Mouse (Mus musculus) lung, postnatal 25 days (tissue): Measurements from ENCODE around the gene Elp4.

Experiments
- DNase-seq: peaks from one replicate; pipeline ENCODE4 v3.0.0; 2022; ENCODE audit warnings: low spot score

Gene Elp4

DNA sequence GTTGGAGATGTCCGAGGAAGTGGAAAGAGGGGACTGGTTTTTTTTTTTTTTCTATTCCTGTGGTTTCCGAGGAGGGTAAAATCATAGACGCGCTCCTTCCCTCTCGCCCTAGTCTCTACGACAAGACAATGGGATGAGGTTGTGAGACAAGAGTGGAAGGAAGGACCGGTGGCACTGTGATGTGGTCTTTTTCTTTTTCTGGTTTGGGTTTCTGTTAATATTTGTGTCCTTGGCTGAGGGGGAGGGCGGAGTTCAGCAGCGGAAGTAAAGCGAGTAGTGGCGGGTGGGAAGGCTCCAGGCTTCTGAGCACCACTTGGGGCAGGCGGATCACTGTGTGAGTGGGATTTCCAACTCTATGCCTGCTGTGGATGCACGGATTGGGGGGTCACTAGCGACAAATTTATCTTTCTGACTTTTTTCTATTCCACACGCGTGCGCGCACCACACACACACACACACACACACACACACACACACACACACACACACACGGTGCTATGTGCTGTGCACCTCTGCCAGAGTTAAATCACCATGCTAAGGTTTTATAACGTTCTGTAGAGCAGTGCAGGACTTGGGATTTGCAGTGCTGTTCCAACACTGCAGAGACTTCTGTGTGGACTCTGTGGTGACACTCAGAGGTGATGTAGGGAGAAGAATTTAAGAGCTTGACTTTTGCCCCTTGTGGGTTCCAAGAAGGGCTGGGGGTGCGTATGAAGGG lies 221.6 kb downstream of the Elp4 start:
- DNase-seq, result no peak

DNA sequence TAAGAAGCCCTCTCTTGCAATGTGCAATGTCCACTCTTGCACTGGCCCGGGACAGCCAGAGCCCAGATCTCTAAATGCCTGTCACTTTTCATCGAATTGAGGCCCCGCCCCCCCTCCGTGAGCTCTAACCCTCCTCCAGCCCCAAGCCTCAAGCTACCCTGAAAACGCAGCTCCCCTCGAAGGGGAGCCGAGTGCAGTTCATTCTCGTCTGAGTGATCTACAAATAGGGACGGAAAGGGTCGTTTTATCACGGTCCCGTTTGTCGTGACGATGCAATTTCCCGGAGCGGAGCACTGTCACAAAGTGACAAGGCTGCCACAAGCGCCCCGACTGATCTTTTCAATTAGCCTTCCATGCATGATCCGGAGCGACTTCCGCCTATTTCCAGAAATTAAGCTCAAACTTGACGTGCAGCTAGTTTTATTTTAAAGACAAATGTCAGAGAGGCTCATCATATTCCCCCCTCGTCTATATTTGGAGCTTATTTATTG lies 222.3 kb downstream of the Elp4 start:
- no peak for DNase-seq

GRCm38 (mm10) chr2:105680999-105681710 lies 223.2 kb downstream of the Elp4 start:
- DNase-seq, result no peak

GRCm38 (mm10) chr2:105680146-105680998 lies 224.0 kb downstream of the Elp4 start:
- no peak for DNase-seq

DNA sequence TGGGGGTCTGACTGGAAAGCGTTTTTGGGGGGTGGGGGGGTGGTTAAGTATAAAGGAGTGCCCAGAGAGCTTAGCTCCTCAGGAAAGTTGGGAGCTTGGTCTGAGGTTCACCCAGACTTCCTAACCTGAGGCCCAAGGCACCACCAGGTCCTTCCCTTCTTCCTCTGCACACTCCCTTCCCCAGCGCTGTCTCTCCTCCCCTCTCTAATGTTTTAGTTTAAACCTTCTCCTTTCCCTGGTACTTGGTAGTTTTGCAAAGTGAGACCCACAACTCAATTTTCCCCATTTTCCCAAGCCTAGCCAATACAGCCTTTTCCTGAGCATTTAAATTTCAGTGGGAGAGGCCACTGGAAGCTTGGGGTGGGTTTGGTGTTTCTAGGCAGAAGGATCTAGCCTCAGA lies 225.0 kb downstream of the Elp4 start:
- no peak for DNase-seq

DNA sequence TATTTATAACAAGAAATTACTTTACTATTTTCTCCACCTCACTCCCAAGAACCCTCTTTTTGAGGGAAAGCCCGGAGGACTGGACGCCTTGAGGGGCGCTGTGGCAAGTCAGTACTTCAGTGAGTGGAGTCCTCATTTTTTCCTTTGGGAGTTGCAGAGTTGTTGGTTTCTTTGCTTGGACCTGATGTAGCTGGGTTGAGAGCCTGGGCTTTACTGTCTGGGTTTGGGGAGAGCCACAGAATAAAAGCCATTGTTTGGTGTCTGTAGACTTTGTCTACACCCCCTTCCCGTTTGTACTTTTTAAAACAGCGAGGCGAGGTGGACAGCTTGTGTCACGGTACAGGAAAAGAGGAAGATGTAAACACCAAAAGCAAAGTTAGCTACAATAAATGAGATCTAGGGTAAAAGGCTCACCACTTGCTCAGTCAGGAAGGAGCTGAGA lies 225.5 kb downstream of the Elp4 start:
- DNase-seq, result no peak

DNA sequence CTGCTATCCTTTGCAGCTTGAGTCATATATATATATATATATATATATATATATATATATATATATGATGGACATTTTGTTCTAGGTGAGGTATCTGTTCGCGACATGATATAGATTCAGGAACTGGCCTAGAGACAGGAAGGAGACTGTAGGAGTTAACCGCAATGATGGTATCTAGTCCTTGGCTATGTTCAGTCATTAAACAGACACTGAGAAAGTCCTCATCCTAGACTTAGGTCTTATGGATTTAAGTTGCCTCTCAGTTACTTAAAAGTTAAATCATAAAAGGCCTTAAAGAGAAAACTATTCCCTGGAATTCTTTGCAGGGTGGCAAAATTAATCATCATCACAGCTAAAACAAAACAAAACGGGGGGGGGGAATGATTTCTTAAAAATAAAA lies 226.1 kb downstream of the Elp4 start:
- DNase-seq, result no peak

DNA sequence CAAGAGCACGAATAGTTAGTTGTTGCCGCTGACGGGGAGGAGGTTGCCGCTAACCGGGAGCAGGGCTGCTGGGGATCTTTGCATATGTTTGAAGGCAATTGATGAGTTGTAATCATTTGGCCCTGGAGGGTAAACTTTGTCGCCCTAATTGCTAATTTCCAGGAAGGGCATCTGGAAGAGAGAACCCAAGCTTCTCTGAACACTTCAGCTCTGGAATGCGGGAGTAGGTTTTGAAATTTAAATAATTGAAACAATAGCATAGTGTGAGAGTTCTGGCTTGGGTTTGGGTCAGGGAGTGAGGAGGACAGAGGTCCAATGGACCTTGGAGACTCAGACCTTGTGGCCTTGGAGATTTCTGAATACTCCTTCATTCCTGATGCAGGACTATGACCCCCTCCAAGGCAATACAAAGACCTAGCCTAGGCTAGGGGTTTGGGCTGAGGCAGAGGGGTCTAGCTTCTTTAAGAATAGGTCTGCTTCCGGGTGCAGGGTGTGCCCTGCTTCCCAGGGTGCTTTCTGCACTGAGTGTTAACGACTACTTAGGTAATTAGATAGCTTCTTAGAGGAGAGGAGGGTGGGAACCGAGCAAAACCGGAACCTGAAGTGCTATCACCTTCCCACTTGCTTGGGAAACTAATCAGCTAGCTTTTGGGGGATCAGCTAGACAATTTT lies 226.8 kb downstream of the Elp4 start:
- no peak for DNase-seq

DNA sequence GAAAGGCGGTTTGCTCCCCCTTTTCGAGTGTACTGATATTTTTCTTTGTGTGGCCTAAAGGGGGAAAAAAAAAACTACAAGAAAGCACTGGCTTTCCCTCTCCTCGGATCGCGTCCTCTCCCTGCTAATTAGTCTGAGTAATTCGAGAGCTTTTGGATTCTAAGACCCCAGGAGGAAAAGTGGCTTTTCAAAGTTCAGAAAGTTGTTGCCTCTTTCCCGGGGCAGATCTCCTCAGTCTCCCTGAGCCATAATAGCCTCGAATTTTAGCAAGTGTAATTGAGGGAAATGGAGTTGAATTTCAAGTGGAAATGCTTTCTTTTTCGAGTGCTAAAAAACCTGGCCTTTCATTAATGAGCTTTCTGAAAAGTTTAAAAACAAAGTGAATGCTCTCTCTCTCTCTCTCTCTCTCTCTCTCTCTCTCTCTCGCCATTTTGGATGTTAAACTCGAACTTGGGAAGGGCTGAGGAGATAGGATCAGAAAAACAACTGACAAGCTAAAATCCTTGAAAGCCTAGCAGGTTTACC lies 227.4 kb downstream of the Elp4 start:
- DNase-seq, result no peak

- DNase-seq, result no peak
Measured at GRCm38 (mm10) chr2:105676080-105676908, 228.1 kb downstream of the Elp4 start.

DNA sequence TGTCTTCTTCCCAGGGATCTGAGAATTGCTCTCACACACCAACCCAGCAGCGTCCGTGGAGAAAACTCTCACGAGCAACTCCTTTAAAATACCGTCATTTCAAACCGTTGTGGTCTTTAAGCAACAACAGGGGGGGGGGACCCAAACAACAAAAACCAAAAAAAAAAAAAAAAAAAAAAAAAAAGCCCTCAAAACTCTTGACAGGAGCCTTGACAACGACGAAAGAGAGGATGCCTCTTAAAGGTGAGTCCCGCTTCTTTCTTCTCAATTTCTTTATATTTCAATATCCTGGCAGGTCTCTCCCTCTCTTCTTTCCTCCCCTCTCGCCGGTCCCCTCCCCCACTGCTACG lies 228.7 kb downstream of the Elp4 start:
- DNase-seq, result no peak

- peak; percentile 16 for DNase-seq
Measured at GRCm38 (mm10) chr2:105674875-105675729, 229.3 kb downstream of the Elp4 start.

DNA sequence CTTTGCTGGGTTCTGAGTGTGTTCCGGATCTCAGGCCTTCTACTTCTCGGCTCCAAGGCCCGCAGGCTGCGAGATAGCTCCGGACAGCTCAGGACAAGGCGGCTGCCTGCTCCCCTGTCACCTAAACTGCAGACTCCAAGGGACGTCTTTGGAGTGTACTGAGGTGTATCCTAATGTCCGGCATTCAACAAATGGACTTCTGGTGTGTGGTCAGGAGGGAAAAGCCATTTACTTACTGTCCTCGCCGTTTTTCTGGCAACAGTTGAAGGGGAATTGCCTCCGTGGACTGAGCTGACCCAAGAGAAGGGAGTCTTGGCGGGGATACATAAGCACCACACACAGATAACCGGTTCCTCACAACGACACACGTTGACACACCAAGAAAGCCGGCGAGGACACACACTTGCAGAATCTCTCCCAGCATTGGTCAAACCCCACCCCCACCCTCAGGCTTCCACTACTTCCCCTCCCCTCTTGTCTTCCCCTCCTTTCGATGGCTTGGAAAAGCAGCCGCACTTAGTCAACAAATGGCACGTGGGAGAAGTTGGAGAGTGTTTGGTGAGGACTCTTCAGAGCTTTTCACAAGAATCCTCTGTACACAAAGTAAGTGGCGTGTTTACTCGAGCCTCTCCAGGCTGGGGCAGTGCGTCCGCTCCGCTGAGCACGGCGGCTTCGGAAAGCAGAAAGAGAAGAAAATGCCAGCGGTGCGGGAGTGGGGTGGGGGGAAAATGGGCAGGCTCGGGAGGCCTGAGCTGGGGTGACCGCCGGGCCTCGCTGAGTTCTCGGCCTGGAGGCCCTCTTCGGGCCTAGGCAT lies 230.1 kb downstream of the Elp4 start:
- DNase-seq, result peak; percentile 71

DNA sequence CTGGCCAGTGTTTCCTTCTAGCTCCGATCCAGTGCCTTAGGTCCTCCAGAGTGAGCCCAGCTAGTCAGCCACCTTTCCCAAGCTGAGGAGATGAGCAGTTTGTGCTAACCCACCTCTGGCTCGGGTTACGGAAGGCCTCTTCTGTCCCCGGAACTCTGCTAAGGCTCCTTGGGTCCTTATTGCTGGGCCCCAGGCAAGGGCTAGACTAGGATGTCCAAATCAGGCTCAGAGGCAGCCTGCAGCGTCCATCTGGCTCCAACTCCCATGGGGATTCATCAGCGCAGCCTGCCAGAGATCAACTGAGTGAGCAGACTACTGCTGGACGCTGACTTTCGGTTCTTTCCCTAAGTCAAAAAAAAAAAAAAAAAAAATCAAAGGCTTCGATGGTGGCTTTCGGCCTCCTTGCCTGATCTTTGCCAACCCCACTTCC lies 230.7 kb downstream of the Elp4 start:
- DNase-seq, result no peak

DNA sequence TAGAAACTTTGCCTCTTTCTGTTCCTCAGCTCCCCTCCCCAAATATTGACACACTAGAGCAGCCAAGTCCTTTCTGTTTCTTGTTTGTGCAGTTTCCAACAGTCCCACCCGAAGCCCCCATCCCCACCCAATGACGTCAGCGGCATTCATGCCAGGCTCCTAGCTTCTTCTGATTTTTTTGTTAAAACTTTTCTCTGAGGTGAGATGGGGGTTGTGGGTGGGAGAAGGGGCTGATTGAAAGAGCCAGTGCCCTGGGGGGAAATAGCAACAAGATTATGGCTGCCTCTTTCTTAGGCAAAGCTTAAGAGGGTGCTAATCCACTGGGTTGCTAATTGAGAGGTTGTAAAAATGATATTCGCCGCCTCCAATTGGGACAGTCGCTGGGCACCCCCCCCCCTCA lies 231.3 kb downstream of the Elp4 start:
- no peak for DNase-seq

DNA sequence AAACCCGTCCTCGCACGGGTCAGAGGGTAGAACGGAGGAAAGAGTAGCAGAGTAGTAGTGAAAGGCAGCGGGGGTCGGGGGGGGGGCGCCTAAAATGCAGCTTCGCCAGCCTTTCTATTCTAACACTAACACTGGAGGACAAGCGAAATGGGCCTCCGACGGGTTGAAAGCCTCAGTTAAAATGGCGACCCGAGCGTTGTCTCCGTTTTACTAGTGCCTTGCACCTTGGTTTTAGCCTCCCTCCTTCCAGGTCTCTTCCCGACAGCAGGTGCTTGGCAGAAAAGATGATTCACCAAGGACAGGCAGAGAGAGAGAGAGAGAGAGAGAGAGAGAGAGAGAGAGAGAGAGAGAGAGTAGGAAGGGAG lies 231.8 kb downstream of the Elp4 start:
- no peak for DNase-seq

DNA sequence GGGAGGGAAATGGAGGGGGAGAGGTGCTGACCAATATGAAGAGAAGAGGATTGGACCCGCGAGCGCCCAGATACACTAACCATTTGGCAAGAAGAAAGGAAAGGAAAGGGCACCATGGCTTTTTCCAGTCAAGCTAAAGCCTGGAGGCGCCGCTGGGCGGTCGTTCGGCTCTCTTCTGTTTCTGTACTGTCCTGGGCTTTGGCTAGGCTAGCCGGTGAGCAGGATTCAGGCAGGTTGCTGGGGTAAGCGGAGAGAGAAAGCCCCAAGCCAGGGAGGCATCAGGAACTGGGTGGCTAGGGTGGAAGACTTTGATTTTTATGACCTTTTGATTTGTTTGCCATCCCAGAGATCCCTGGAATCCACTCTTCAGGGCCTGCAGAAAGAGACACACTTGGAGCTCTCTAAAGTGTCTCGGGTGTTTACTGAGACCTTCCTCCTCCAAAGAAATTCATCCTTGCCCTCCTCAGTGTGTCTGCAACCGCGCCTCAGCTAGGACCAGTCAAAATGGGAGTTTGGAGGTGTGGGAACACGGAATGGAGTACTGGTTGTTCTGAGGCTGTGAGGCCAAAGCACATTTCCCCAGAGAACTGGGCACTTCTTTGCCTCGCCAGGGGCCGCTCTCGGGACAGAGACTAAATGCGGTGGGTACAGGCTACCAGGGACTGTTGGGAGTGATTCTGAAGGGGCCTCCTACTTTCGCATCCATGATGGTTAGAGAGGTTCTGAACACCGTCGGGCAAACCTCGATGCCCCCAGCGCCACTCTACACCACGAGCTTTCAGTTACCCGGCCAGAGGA lies 232.4 kb downstream of the Elp4 start:
- DNase-seq, result no peak

- DNase-seq, result no peak
Measured at GRCm38 (mm10) chr2:105671116-105671797, 233.1 kb downstream of the Elp4 start.
